Mouse (Mus musculus) olfactory bulb, adult 2 months (tissue): ENCODE results near the gene Dppa3. TPM values are rescaled to one million over a fixed set of nuclear protein-coding genes. Genes with fewer than 3 reads are reported as not detected.

Experiments used
- H3K27ac ChIP-seq: fragments of 200-500 bp; 2 replicates; pipeline ENCODE4 v1.5.1; 2012; ENCODE audit warnings: low read depth, low read length; ENCODE audit not compliant: insufficient read depth
- H3K4me1 ChIP-seq: fragments of 200-500 bp; 2 replicates; pipeline ENCODE4 v1.6.1; 2012; ENCODE audit warnings: low read length; ENCODE audit not compliant: control insufficient read depth, insufficient read depth
- H3K4me3 ChIP-seq: fragments of 200-500 bp; 2 replicates; pipeline ENCODE4 v1.5.1; 2012; ENCODE audit warnings: mild to moderate bottlenecking, low read depth, low read length, moderate library complexity; ENCODE audit not compliant: insufficient read depth
- CTCF ChIP-seq: fragments of 200-500 bp; IDR thresholded peaks from 2 replicates; pipeline ENCODE4 v1.5.1; 2012; ENCODE audit warnings: low read depth, mild to moderate bottlenecking, low read length, moderate library complexity; ENCODE audit not compliant: insufficient read depth
- POLR2A ChIP-seq: fragments of 200-500 bp; IDR thresholded peaks from 2 replicates; pipeline ENCODE4 v1.6.1; 2012; ENCODE audit warnings: mild to moderate bottlenecking, low read depth, low read length, moderate library complexity; ENCODE audit not compliant: insufficient read depth
- WGBS: fragments of 180-500 bp; shearing (Covaris S2); methylation state at CpG from one replicate; pipeline ENCODE4 v1.1.7; 2018; 5-methylcytosine and 5-hydroxymethylcytosine counted together
- polyA plus RNA-seq: library from polyadenylated mRNA; stranded (reverse); fragments of >200 nt; gene quantifications from 2 replicates; pipeline ENCODE4 v1.2.4, GENCODE M21; 2012; ENCODE audit warnings: low replicate concordance; ENCODE audit not compliant: missing spikeins, insufficient read depth, insufficient read length

Dppa3 gene
- polyA plus RNA-seq = not detected in 2 replicates

- WGBS = 90% methylated on average over 8 of the region's 8 CpGs
- no peak within 1 kb of the TSS for H3K27ac ChIP-seq
- H3K4me1 ChIP-seq = no peaks in the 10 kb centered on the region
- H3K4me3 ChIP-seq = no peak within 1 kb of the TSS
- TF ChIP-seq POLR2A (no peak), CTCF (no peak)
These were observed at the start of gene Dppa3 for GRCm38 (mm10) chr6:122626110-122626509. Dppa3 (plus strand) TSS chr6:122626410.

DNA sequence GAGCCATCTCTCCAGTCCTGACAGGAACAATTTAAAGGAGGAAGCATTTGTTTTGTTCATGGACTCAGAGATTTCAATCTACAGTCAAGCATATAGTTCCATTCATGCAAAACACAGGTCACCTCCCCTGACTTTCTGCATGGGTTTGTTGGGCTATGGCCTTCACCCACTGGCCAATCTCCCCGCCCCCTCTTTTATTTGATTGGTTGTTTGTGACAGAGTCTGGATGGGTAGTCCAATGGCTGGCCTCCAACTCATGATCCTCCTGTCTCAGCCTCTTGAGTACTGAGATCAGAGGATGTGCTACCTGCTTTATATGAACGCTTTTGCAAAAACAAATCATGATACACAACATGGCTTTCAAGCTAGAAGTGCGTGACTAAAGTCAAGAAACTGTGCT, 49.2 kb upstream of the Dppa3 start:
- Histone ChIP-seq H3K27ac (no peak overlapping the region), H3K4me3 (no peak overlapping the region), H3K4me1 (no peaks in the 10 kb centered on the region)
- TF ChIP-seq POLR2A (no peak), CTCF (no peak)
- WGBS = 97% methylated on average over 3 of the region's 3 CpGs

- H3K27ac ChIP-seq = no peak overlapping the region
- no peaks in the 10 kb centered on the region for H3K4me1 ChIP-seq
- WGBS = 83% methylated on average over 1 of the region's 1 CpGs
- TF ChIP-seq CTCF (no peak), POLR2A (no peak)
- no peak overlapping the region for H3K4me3 ChIP-seq
These were observed 47.1 kb upstream of the Dppa3 start for GRCm38 (mm10) chr6:122579086-122579485.

DNA sequence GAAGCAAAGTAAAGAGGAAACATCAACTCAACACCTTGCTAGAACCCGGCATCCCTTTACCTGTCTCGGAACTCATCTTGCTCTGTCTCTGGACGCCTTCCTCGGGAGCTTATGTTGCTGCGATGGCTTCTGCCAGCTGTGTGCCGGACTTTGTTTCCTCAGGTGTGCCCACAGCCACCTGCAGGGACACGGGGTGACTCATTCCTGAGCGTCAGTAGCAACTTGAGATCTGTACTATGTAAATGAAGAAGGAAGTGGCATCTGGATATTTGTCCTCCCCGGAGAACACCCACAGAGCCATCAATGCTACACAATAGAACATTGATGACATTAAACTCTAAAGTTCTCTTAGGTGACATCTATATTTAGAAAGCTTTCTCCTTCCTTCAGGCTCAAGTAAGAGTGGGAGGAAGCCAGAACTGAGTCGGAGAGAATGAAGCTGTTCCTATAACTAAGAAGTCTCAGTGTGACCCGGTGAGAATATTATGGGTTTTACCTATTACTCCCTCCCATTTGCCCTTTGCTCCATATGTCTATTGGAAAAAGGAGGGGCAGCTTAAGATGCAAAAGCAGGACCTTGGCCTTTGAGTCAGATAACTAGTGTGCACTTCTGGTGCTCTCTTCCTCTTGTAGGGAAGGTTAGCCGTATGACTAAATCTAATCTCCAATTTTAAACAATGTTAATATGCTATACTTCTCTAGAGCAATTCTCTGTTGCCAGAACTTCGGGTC, 35.0 kb upstream of the Dppa3 start:
- 78% methylated on average over 13 of the region's 13 CpGs for WGBS
- Histone ChIP-seq H3K4me1 (no peaks in the 10 kb centered on the region), H3K27ac (no peak overlapping the region), H3K4me3 (no peak overlapping the region)
- TF ChIP-seq POLR2A (no peak), CTCF (no peak)

DNA sequence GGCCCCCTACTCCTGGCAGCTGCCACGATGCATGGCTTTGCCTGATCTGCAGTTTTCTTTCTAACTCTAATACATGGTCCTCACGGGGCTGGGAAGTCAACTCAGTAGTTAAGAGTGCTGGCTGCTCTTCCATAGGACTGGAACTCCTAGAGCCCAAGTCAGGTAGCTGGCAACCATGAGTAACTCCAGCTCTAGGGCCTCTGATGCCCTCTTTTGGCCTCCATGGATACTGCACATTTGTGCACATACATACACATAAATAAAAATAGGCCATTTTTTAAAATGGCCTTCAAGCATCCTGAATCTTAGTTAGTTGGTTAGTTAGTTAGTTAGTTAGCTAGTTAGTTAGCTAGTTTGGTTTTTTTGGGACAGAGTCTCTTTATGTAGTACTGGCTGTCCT, 33.3 kb upstream of the Dppa3 start:
- Histone ChIP-seq H3K4me1 (no peaks in the 10 kb centered on the region), H3K27ac (no peak overlapping the region), H3K4me3 (no peak overlapping the region)
- 89% methylated on average over 2 of the region's 2 CpGs for WGBS
- TF ChIP-seq CTCF (no peak), POLR2A (no peak)

DNA sequence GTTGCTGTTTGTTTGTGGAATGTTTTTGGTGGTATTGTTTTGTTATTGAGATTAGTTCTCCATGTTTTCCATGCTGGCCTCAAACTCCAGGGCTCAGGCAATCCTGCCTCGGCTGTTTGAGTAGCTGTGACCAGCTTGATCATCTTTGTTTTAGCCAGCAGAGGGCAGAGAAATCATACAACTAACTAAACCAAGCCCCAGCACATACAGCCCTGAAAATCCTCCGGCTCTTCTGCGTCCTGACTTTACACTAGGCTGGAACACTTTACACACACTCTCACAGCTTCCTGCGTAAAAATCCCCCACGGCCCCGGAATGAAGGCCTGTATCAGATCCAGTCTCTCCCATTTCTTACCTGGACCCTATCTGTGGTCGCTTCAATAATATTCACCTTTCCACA, 30.6 kb upstream of the Dppa3 start:
- 24% methylated on average over 7 of the region's 7 CpGs for WGBS
- Histone ChIP-seq H3K4me1 (no peaks in the 10 kb centered on the region), H3K4me3 (no peak overlapping the region), H3K27ac (no peak overlapping the region)
- TF ChIP-seq CTCF (no peak), POLR2A (no peak)

- Histone ChIP-seq H3K27ac (no peak overlapping the region), H3K4me1 (no peaks in the 10 kb centered on the region), H3K4me3 (no peak overlapping the region)
- WGBS = 92% methylated on average over 7 of the region's 7 CpGs
- TF ChIP-seq CTCF (no peak), POLR2A (no peak)
These were observed 29.6 kb upstream of the Dppa3 start for GRCm38 (mm10) chr6:122596608-122597007.

DNA sequence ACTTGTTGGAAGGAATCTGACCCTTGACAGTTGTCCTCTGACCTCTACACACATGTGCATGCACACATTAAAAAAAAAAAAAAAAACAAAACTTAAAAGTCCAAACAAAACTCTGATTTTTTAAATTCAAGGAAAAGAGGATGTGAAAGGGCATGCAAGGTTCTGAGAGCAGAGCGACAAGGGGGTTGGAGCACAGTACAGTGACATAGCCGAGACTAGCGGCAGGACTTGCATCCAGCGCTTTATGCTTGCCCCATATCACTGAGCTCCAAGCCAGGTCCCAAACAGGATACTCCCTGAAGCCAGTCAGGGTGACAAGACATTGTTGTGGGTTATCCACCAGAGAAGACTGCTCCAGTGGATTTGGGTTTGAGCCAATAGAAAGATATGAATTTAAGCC, 28.2 kb upstream of the Dppa3 start:
- no peak for TF ChIP-seq CTCF
- no peak for TF ChIP-seq POLR2A

GRCm38 (mm10) chr6:122598436-122598835, 27.8 kb upstream of the Dppa3 start:
- WGBS = 47% methylated on average over 6 of the region's 6 CpGs
- Histone ChIP-seq H3K4me3 (no peak overlapping the region), H3K27ac (no peak overlapping the region), H3K4me1 (peaks cover 3% of the 10 kb centered on the region; the same call in 1 of the 2 replicates)
- no peak for TF ChIP-seq CTCF
- no peak for TF ChIP-seq POLR2A

More for the DNA sequence above, 28.2 kb upstream of the Dppa3 start:
- Histone ChIP-seq H3K27ac (no peak overlapping the region), H3K4me1 (peaks cover 3% of the 10 kb centered on the region; the same call in 1 of the 2 replicates), H3K4me3 (no peak overlapping the region)
- 97% methylated on average over 4 of the region's 4 CpGs for WGBS
